Mouse (Mus musculus) spleen, adult 2 months (tissue): ENCODE measurements around the gene Lcn12. TPM values are rescaled to one million over a fixed set of nuclear protein-coding genes. Genes with fewer than 3 reads are reported as not detected.

ENCODE experiments used
- DNase-seq, 2 experiments: peaks; one replicate each; pipeline versions ENCODE4 v3.0.0 to v3.0.0-alpha.2; 2012 to 2021; ENCODE audit warnings: low spot score in 2 of 2, low read depth in 1 of 2
- H3K27ac ChIP-seq: fragments of 200-500 bp; 2 replicates; pipeline ENCODE4 v1.5.1; 2012; ENCODE audit warnings: low read length, inconsistent platforms; ENCODE audit not compliant: insufficient read depth
- H3K27me3 ChIP-seq: fragments of 200-500 bp; 2 replicates; pipeline ENCODE4 v1.6.1; 2012; ENCODE audit warnings: mild to moderate bottlenecking, moderate library complexity, low read length, inconsistent platforms; ENCODE audit not compliant: control insufficient read depth, insufficient read depth
- H3K36me3 ChIP-seq: fragments of 200-500 bp; 2 replicates; pipeline ENCODE4 v1.6.1; 2012; ENCODE audit warnings: mild to moderate bottlenecking, low read length, inconsistent platforms; ENCODE audit not compliant: control insufficient read depth, insufficient read depth
- H3K4me1 ChIP-seq: fragments of 200-500 bp; 2 replicates; pipeline ENCODE4 v1.6.1; 2011; ENCODE audit warnings: inconsistent platforms; ENCODE audit not compliant: control insufficient read depth, insufficient read depth, insufficient read length
- H3K4me3 ChIP-seq: fragments of 200-500 bp; 2 replicates; pipeline ENCODE4 v1.5.1; 2011; ENCODE audit warnings: mild to moderate bottlenecking, inconsistent platforms; ENCODE audit not compliant: insufficient read depth, insufficient read length; ENCODE audit errors: extremely low read depth
- CTCF ChIP-seq: fragments of 200-500 bp; IDR thresholded peaks from 2 replicates; pipeline ENCODE4 v1.5.1; 2011; ENCODE audit warnings: mild to moderate bottlenecking, inconsistent platforms; ENCODE audit not compliant: insufficient read depth, insufficient read length, insufficient replicate concordance; ENCODE audit errors: extremely low read depth
- POLR2A ChIP-seq: fragments of 200-500 bp; IDR thresholded peaks from 2 replicates; pipeline ENCODE4 v1.6.1; 2011; ENCODE audit warnings: low read depth, low read length, inconsistent platforms
- WGBS: fragments of 180-500 bp; shearing (Covaris S2); methylation state at CpG from one replicate; pipeline ENCODE4 v1.1.7; 2018; 5-methylcytosine and 5-hydroxymethylcytosine counted together
- polyA plus RNA-seq: library from polyadenylated mRNA; depleted of rRNA; stranded (reverse); fragments of >200 nt; gene quantifications from 2 replicates; pipeline ENCODE4 v1.2.3, GENCODE M21; 2012

Gene Lcn12
- polyA plus RNA-seq, 1 experiment, result not detected

- no peak for DNase-seq
- Histone ChIP-seq H3K4me1 (no peaks in the 10 kb centered on the region), H3K36me3 (no peaks in the 10 kb centered on the region), H3K4me3 (no peak overlapping the region), H3K27ac (no peak overlapping the region), H3K27me3 (no peaks in the 10 kb centered on the region)
- 84% methylated on average over 1 of the region's 1 CpGs for WGBS
- TF ChIP-seq CTCF (no peak), POLR2A (no peak)
These were observed 13.2 kb downstream of the Lcn12 start for GRCm38 (mm10) chr2:25480541-25480940.

GRCm38 (mm10) chr2:25479551-25480311 lies 14.0 kb downstream of the Lcn12 start:
- H3K27me3 ChIP-seq, result no peaks in the 10 kb centered on the region
- H3K4me3 ChIP-seq, result no peak overlapping the region
- H3K27ac ChIP-seq, result no peak overlapping the region
- no peaks in the 10 kb centered on the region for H3K4me1 ChIP-seq
- H3K36me3 ChIP-seq, result no peaks in the 10 kb centered on the region
- TF ChIP-seq POLR2A, result no peak
- WGBS, result 72% methylated on average over 10 of the region's 10 CpGs
- no peak for DNase-seq

GRCm38 (mm10) chr2:25477967-25478675 lies 15.6 kb downstream of the Lcn12 start:
- Histone ChIP-seq H3K27ac (no peak overlapping the region), H3K4me3 (no peak overlapping the region), H3K27me3 (no peaks in the 10 kb centered on the region), H3K36me3 (no peaks in the 10 kb centered on the region), H3K4me1 (no peaks in the 10 kb centered on the region)
- 95% methylated on average over 3 of the region's 3 CpGs for WGBS
- DNase-seq, result no peak
- TF ChIP-seq CTCF, result no peak
- TF ChIP-seq POLR2A, result no peak

GRCm38 (mm10) chr2:25477541-25477940 lies 16.2 kb downstream of the Lcn12 start:
- H3K4me3 ChIP-seq, result no peak overlapping the region
- no peak overlapping the region for H3K27ac ChIP-seq
- 87% methylated on average over 8 of the region's 8 CpGs for WGBS
- DNase-seq, result no peak
- no peaks in the 10 kb centered on the region for H3K36me3 ChIP-seq
- no peaks in the 10 kb centered on the region for H3K4me1 ChIP-seq
- no peak for TF ChIP-seq POLR2A
- TF ChIP-seq CTCF, result no peak
- no peaks in the 10 kb centered on the region for H3K27me3 ChIP-seq

GRCm38 (mm10) chr2:25472550-25472949 lies 21.2 kb downstream of the Lcn12 start:
- no peak for DNase-seq
- WGBS, result 93% methylated on average over 2 of the region's 2 CpGs
- H3K36me3 ChIP-seq, result no peaks in the 10 kb centered on the region
- H3K27ac ChIP-seq, result no peak overlapping the region
- H3K27me3 ChIP-seq, result no peaks in the 10 kb centered on the region
- TF ChIP-seq CTCF (no peak), POLR2A (no peak)
- no peaks in the 10 kb centered on the region for H3K4me1 ChIP-seq
- no peak overlapping the region for H3K4me3 ChIP-seq

- no peak for DNase-seq
- peaks cover 18% of the 10 kb centered on the region; the same call in 1 of the 2 replicates for H3K4me1 ChIP-seq
- WGBS, result 87% methylated on average over 6 of the region's 6 CpGs
- H3K27me3 ChIP-seq, result no peaks in the 10 kb centered on the region
- H3K27ac ChIP-seq, result no peak within 1 kb of the TSS
- TF ChIP-seq POLR2A (no peak), CTCF (no peak)
- H3K4me3 ChIP-seq, result no peak within 1 kb of the TSS
- no peaks in the 10 kb centered on the region for H3K36me3 ChIP-seq
These were observed 23.7 kb downstream of the Lcn12 start, which contains the start of gene Ptgds for GRCm38 (mm10) chr2:25469969-25470368. Gene Ptgds, minus strand, starts transcription at chr2:25470046.
